Mouse (Mus musculus) G1E (cell line): Measurements from ENCODE around the gene Larp6. TPM values are rescaled to one million over a fixed set of nuclear protein-coding genes. Genes with fewer than 3 reads are reported as not detected.

Source experiments
- ATAC-seq: 2 replicates; pipeline ENCODE4 v1.8.0; 2016; ENCODE audit warnings: mild to moderate bottlenecking; ENCODE audit not compliant: insufficient number of reproducible peaks, poor library complexity, low FRiP score, severe bottlenecking; ENCODE audit errors: extremely low read depth
- DNase-seq: peaks from one replicate; pipeline ENCODE4 v3.0.0; 2012; ENCODE audit warnings: low spot score
- H3K27me3 ChIP-seq: 2 replicates; pipeline ENCODE4 v1.6.1; 2012; ENCODE audit warnings: mild to moderate bottlenecking, low read length, inconsistent platforms; ENCODE audit not compliant: insufficient read depth
- H3K36me3 ChIP-seq: replicated peaks from 2 replicates; pipeline ENCODE3; 2012; ENCODE audit warnings: mild to moderate bottlenecking, inconsistent platforms
- H3K4me1 ChIP-seq: 2 replicates; pipeline ENCODE4 v1.6.1; 2012; ENCODE audit warnings: low read depth, low read length, inconsistent platforms, mixed read lengths; ENCODE audit not compliant: insufficient read depth
- H3K4me3 ChIP-seq: 2 replicates; pipeline ENCODE4 v1.5.1; 2012; ENCODE audit warnings: low read depth, mild to moderate bottlenecking, inconsistent platforms, low read length, moderate library complexity, mixed read lengths
- H3K9me3 ChIP-seq: replicated peaks from 2 replicates; pipeline ENCODE4 v1.6.1; 2012; ENCODE audit warnings: inconsistent platforms
- CTCF ChIP-seq: IDR thresholded peaks from 2 replicates; pipeline ENCODE4 v1.5.1; 2012; ENCODE audit warnings: low read depth, low read length, inconsistent platforms, mixed read lengths
- GATA1 ChIP-seq: IDR thresholded peaks from 2 replicates; pipeline ENCODE4 v1.6.1; 2012; ENCODE audit warnings: borderline replicate concordance, low read length, inconsistent platforms, mixed read lengths
- GATA2 ChIP-seq: IDR thresholded peaks from 2 replicates; pipeline ENCODE4 v1.6.1; 2012; ENCODE audit warnings: low read depth, low read length, inconsistent platforms, borderline replicate concordance
- POLR2AphosphoS5 ChIP-seq: IDR thresholded peaks from 2 replicates; pipeline ENCODE4 v1.6.1; 2012; ENCODE audit warnings: low read depth, low read length, inconsistent platforms; ENCODE audit not compliant: insufficient replicate concordance
- TAL1 ChIP-seq: conservative IDR thresholded peaks from 2 replicates; pipeline ENCODE4 v1.6.1; 2012; ENCODE audit warnings: low read depth, low read length, inconsistent platforms, mixed read lengths
- polyA plus RNA-seq: library from polyadenylated mRNA; stranded (reverse); fragments of >175 nt; gene quantifications from 2 replicates; pipeline ENCODE4 v1.2.3, GENCODE M21; 2012
- total RNA-seq, 2 experiments: library from RNA; stranded (forward) in 1 of 2; stranded (reverse) in 1 of 2; fragments of 200-1000 nt in 1 of 2; fragments of >200 nt in 1 of 2; fragmentation: Nextera tagmentation in 1 of 2; gene quantifications; 2 replicates each; pipeline ENCODE4 v1.2.3; 2014 to 2017

Gene Larp6
- total and polyA plus RNA-seq, 3 experiments = not detected

- ATAC-seq (no peak), DNase-seq (no peak)
- TF ChIP-seq CTCF (no peak), GATA2 (no peak), GATA1 (no peak), POLR2AphosphoS5 (no peak), TAL1 (no peak)
- Histone ChIP-seq H3K36me3 (no peaks in the 10 kb centered on the region), H3K27me3 (no peaks in the 10 kb centered on the region; the same call in 1 of the 2 replicates), H3K4me1 (no peaks in the 10 kb centered on the region), H3K4me3 (no peak overlapping the region), H3K9me3 (no peaks in the 10 kb centered on the region)
Measured at GRCm38 (mm10) chr9:60719687-60720086, 6.9 kb downstream of the Larp6 start.

- no peaks in the 10 kb centered on the region for H3K36me3 ChIP-seq
- ATAC-seq (no peak), DNase-seq (no peak)
- H3K4me3 ChIP-seq = no peak overlapping the region
- no peaks in the 10 kb centered on the region for H3K9me3 ChIP-seq
- no peaks in the 10 kb centered on the region for H3K27me3 ChIP-seq
- no peaks in the 10 kb centered on the region for H3K4me1 ChIP-seq
- TF ChIP-seq POLR2AphosphoS5 = no peak
- no peak for TF ChIP-seq CTCF
- TF ChIP-seq GATA2 = no peak
- TF ChIP-seq GATA1 = no peak
- no peak for TF ChIP-seq TAL1
Measured at GRCm38 (mm10) chr9:60724968-60725367, 12.2 kb downstream of the Larp6 start.

- Histone ChIP-seq H3K36me3 (no peaks in the 10 kb centered on the region), H3K4me1 (no peaks in the 10 kb centered on the region), H3K4me3 (no peak overlapping the region), H3K27me3 (peaks cover 5% of the 10 kb centered on the region; the same call in 1 of the 2 replicates), H3K9me3 (peaks cover 3% of the 10 kb centered on the region)
- DNase-seq (no peak), ATAC-seq (no peak)
- TF ChIP-seq GATA1 = no peak
- TF ChIP-seq GATA2 = no peak
- no peak for TF ChIP-seq POLR2AphosphoS5
- no peak for TF ChIP-seq CTCF
- TF ChIP-seq TAL1 = no peak
Measured at GRCm38 (mm10) chr9:60734321-60734720, 21.5 kb downstream of the Larp6 start.

- H3K9me3 ChIP-seq = no peaks in the 10 kb centered on the region
- DNase-seq (no peak), ATAC-seq (no peak)
- H3K27me3 ChIP-seq = peaks cover 7% of the 10 kb centered on the region; the same call in 1 of the 2 replicates
- H3K36me3 ChIP-seq = no peaks in the 10 kb centered on the region
- TF ChIP-seq GATA2 (no peak), CTCF (no peak), GATA1 (no peak), POLR2AphosphoS5 (no peak), TAL1 (no peak)
- H3K4me3 ChIP-seq = no peak overlapping the region
- H3K4me1 ChIP-seq = no peaks in the 10 kb centered on the region
Measured at GRCm38 (mm10) chr9:60739126-60739525, 26.3 kb downstream of the Larp6 start.

GRCm38 (mm10) chr9:60741436-60741835 lies 28.6 kb downstream of the Larp6 start:
- ATAC-seq (no peak), DNase-seq (no peak)
- Histone ChIP-seq H3K36me3 (no peaks in the 10 kb centered on the region), H3K9me3 (no peaks in the 10 kb centered on the region), H3K4me1 (no peaks in the 10 kb centered on the region), H3K27me3 (peaks cover 7% of the 10 kb centered on the region; the same call in 1 of the 2 replicates), H3K4me3 (no peak overlapping the region)
- TF ChIP-seq GATA2 (no peak), TAL1 (no peak), CTCF (no peak), GATA1 (no peak), POLR2AphosphoS5 (no peak)

GRCm38 (mm10) chr9:60742516-60742915 lies 29.7 kb downstream of the Larp6 start:
- no peak for TF ChIP-seq GATA2
- TF ChIP-seq POLR2AphosphoS5 = no peak
- TF ChIP-seq TAL1 = no peak
- no peak for TF ChIP-seq CTCF
- TF ChIP-seq GATA1 = no peak
- peaks cover 2% of the 10 kb centered on the region; the same call in 1 of the 2 replicates for H3K27me3 ChIP-seq
- no peaks in the 10 kb centered on the region for H3K9me3 ChIP-seq
- H3K36me3 ChIP-seq = no peaks in the 10 kb centered on the region
- no peak overlapping the region for H3K4me3 ChIP-seq
- ATAC-seq (no peak), DNase-seq (no peak)
- no peaks in the 10 kb centered on the region for H3K4me1 ChIP-seq
